In genomic region chr19:46599375-46600256, GRCm38 (mm10) we compare ENCODE assay signal across 7 mouse cellular contexts. TPM values are rescaled to one million over a fixed set of nuclear protein-coding genes. Genes with fewer than 3 reads are reported as not detected.
DNase-seq lines count a peak whose midpoint lies in the region; ATAC-seq and TF ChIP-seq lines count a peak whose summit lies in the region.

No protein-coding gene starts in this region.

- TF ChIP-seq CTCF in lung, adult 2 months (IDR thresholded peaks at IDR 0.05; ENCODE audit: insufficient read depth, low read length), result no peak
- no peak for TF ChIP-seq CTCF in cortical plate, adult 2 months (IDR thresholded peaks at IDR 0.05; ENCODE audit: extremely low read depth, insufficient read depth, low read length)
- no peak for TF ChIP-seq CTCF in layer of hippocampus, adult 2 months (conservative IDR thresholded peaks at IDR 0.05)

- WGBS in lung, adult 2 months, result 4% methylated on average over 22 of the region's 22 CpGs
- WGBS in heart, embryonic 14.5 days, result 17% methylated on average over 22 of the region's 22 CpGs
- WGBS in midbrain, embryonic 12.5 days, result 21% methylated on average over 22 of the region's 22 CpGs

- no peak for ATAC-seq in heart, embryonic 14.5 days (ENCODE audit: insufficient number of reproducible peaks, insufficient read depth, low FRiP score, low read depth)
- ATAC-seq in midbrain, embryonic 12.5 days (ENCODE audit: low FRiP score, low read depth), result no peak; the same call in 1 of the 2 replicates

- H3K9me3 ChIP-seq in heart, embryonic 14.5 days (ENCODE audit: control insufficient read depth, low read length), result no peaks in the 10 kb centered on the region
- H3K9me3 ChIP-seq in midbrain, embryonic 12.5 days, result no peaks in the 10 kb centered on the region

- H3K4me1 ChIP-seq in lung, adult 2 months (ENCODE audit: control insufficient read depth, insufficient read depth, low read length), result peaks cover 3% of the 10 kb centered on the region; the same call in 1 of the 2 replicates
- H3K4me1 ChIP-seq in cortical plate, adult 2 months (ENCODE audit: control insufficient read depth, insufficient read depth, low read length), result peaks cover 1% of the 10 kb centered on the region; the same call in 1 of the 2 replicates
- peaks cover 3 to 20% of the 10 kb centered on the region in 2 experiments; a peak in 3 of 4 replicates for H3K4me1 ChIP-seq in heart, embryonic 14.5 days (ENCODE audit: control insufficient read depth in 2 of 2, insufficient read depth in 2 of 2, low read length in 2 of 2)
- peaks cover 13% of the 10 kb centered on the region for H3K4me1 ChIP-seq in midbrain, embryonic 12.5 days

- DNase-seq in lung, adult 2 months, result peak; percentile 32
- no peak for DNase-seq in lung, postnatal 14 days
- no peak for DNase-seq in layer of hippocampus, adult 2 months (ENCODE audit: low spot score in 2 of 2)
- DNase-seq in retina, postnatal 1 day, result no peak

- peak overlapping the region; percentile 84 for H3K4me3 ChIP-seq in lung, adult 2 months (replicated peaks; ENCODE audit: extremely low read depth, low read depth, low read length)
- H3K4me3 ChIP-seq in cortical plate, adult 2 months (ENCODE audit: insufficient read depth, low read length), result peak overlapping the region; percentile 82
- peak overlapping the region; percentile 98 to 99 for H3K4me3 ChIP-seq in heart, embryonic 14.5 days (ENCODE audit: control insufficient read depth in 1 of 2, insufficient read depth in 1 of 2, low read depth in 1 of 2, low read length in 2 of 2)
- H3K4me3 ChIP-seq in layer of hippocampus, adult 2 months, result peak overlapping the region; percentile 65
- H3K4me3 ChIP-seq in midbrain, embryonic 12.5 days, result peak overlapping the region; percentile 75

- H3K4me2 ChIP-seq in heart, embryonic 14.5 days (ENCODE audit: low read length), result peak overlapping the region; percentile 93
- H3K4me2 ChIP-seq in midbrain, embryonic 12.5 days (replicated peaks), result peak overlapping the region; percentile 95

- no peak for TF ChIP-seq POLR2A in lung, adult 2 months (IDR thresholded peaks at IDR 0.05; ENCODE audit: borderline replicate concordance, extremely low read depth, low read depth, low read length)
- no peak for TF ChIP-seq POLR2A in cortical plate, adult 2 months (IDR thresholded peaks at IDR 0.05; ENCODE audit: extremely low read depth, insufficient read depth, low read length)

- H3K36me3 ChIP-seq in heart, embryonic 14.5 days (ENCODE audit: control insufficient read depth, insufficient read depth, low read length), result peaks cover 20% of the 10 kb centered on the region
- H3K36me3 ChIP-seq in midbrain, embryonic 12.5 days, result 0 out of 2 replicates have a peak, but pooled peaks cover 7% of the 10 kb centered on the region

- no peaks in the 10 kb centered on the region for H3K27me3 ChIP-seq in heart, embryonic 14.5 days (ENCODE audit: control insufficient read depth, insufficient read depth, low read length)
- no peaks in the 10 kb centered on the region for H3K27me3 ChIP-seq in midbrain, embryonic 12.5 days

- H3K9ac ChIP-seq in heart, embryonic 14.5 days (ENCODE audit: low read length), result peak overlapping the region; percentile 91
- peak overlapping the region; percentile 63 for H3K9ac ChIP-seq in midbrain, embryonic 12.5 days (replicated peaks)

- no peak overlapping the region for H3K27ac ChIP-seq in cortical plate, adult 2 months (ENCODE audit: insufficient read depth, low read length)
- peak overlapping the region; percentile 54 to 61 for H3K27ac ChIP-seq in heart, embryonic 14.5 days (replicated peaks in 1 of 2; ENCODE audit: control insufficient read depth in 1 of 2, insufficient read depth in 1 of 2, low read depth in 2 of 2, low read length in 2 of 2)
- peak overlapping the region; percentile 92 for H3K27ac ChIP-seq in layer of hippocampus, adult 2 months
- H3K27ac ChIP-seq in midbrain, embryonic 12.5 days (replicated peaks), result no peak overlapping the region; the same call in 1 of the 2 replicates

RNA-seq across cellular contexts. Expression of gene Wbp1l, which starts 0.7 kb away (rescaled TPM):
- 47.3 and 54.3 TPM in 2 replicates for polyA plus RNA-seq in lung, adult 2 months (2012; rRNA removed)
- polyA plus RNA-seq in cortical plate, adult 2 months (2012; rRNA removed), result 24.3 and 26.6 TPM in 2 replicates
- 48.8 and 49.3 TPM in 2 replicates for polyA plus RNA-seq in heart, embryonic 14.5 days (2014; fragmentation: Nextera tagmentation; extraction: Ambion mirVana)
- 10 to 100 TPM; 33.5 to 38.0 TPM for total RNA-seq in layer of hippocampus, adult 2 months (2021)
- 47.6 and 51.5 TPM in 2 replicates for polyA plus RNA-seq in midbrain, embryonic 12.5 days (2016; fragmentation: Nextera tagmentation; extraction: Ambion mirVana)

RNA-seq across cellular contexts. Expression of gene Sfxn2, which starts 26.5 kb away (rescaled TPM):
- 3.8 and 6.5 TPM in 2 replicates for polyA plus RNA-seq in lung, adult 2 months (2012; rRNA removed)
- 5.1 and 5.5 TPM in 2 replicates for polyA plus RNA-seq in cortical plate, adult 2 months (2012; rRNA removed)
- 8.0 and 8.8 TPM in 2 replicates for polyA plus RNA-seq in heart, embryonic 14.5 days (2014; fragmentation: Nextera tagmentation; extraction: Ambion mirVana)
- 1 to 10 TPM; 7.4 to 8.3 TPM for total RNA-seq in layer of hippocampus, adult 2 months (2021)
- 11.9 and 14.2 TPM in 2 replicates for polyA plus RNA-seq in midbrain, embryonic 12.5 days (2016; fragmentation: Nextera tagmentation; extraction: Ambion mirVana)

RNA-seq across cellular contexts. Expression of gene Arl3, which starts 26.6 kb away (rescaled TPM):
- polyA plus RNA-seq in lung, adult 2 months (2012; rRNA removed), result 21.5 and 27.1 TPM in 2 replicates
- polyA plus RNA-seq in cortical plate, adult 2 months (2012; rRNA removed), result 213 and 216 TPM in 2 replicates
- 54.4 and 72.5 TPM in 2 replicates for polyA plus RNA-seq in heart, embryonic 14.5 days (2014; fragmentation: Nextera tagmentation; extraction: Ambion mirVana)
- total RNA-seq in layer of hippocampus, adult 2 months (2021), result 100 to 1,000 TPM; 122 to 129 TPM
- 201 and 208 TPM in 2 replicates for polyA plus RNA-seq in midbrain, embryonic 12.5 days (2016; fragmentation: Nextera tagmentation; extraction: Ambion mirVana)

Comparison
In these comparisons a context has a peak if more than half of its experiments do, and no peak if none do; other contexts are left out.
1. H3K27ac ChIP-seq: peak in heart, embryonic 14.5 days (2 of 2) and layer of hippocampus, adult 2 months (single experiment); none in cortical plate, adult 2 months (single experiment) and midbrain, embryonic 12.5 days (single experiment).
2. Peak in every context shown above with its lines, with median percentiles within 50 percentile points of each other: H3K4me3 ChIP-seq.